Mouse (Mus musculus) spleen, adult 18-20 months (tissue): ENCODE data around the gene Casz1.

Experiments used
- DNase-seq, 2 experiments: peaks; one replicate each; pipeline ENCODE4 v3.0.0; 2022; ENCODE audit warnings: mixed read lengths in 2 of 2

The Casz1 gene

GRCm38 (mm10) chr4:148978221-148978855 is 174.1 kb downstream of the Casz1 start:
- no peak for DNase-seq

GRCm38 (mm10) chr4:148978926-148979325 is 174.7 kb downstream of the Casz1 start:
- DNase-seq, result no peak

DNA sequence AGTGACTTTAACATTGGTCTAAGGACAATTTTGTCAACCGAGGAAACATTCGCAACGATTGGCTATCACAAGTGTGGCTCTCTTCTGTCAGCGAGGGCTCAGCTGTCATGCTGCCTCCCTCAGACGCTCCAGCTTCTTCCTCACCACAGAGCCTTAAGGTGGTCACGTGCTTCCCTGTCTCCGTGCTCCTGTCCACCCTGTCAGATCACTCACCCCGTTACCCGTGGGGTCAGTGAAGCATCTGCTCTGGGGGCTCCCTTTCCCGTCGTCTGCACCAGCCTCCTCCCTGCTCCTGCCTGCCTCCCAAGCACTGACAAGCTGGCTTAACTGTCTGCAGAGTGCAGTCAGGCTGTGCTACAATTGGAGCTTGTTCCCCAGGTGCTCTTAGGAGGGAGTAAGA is 175.6 kb downstream of the Casz1 start:
- DNase-seq, result no peak

- no peak for DNase-seq
Observed at GRCm38 (mm10) chr4:148982274-148982673, 178.0 kb downstream of the Casz1 start.

DNA sequence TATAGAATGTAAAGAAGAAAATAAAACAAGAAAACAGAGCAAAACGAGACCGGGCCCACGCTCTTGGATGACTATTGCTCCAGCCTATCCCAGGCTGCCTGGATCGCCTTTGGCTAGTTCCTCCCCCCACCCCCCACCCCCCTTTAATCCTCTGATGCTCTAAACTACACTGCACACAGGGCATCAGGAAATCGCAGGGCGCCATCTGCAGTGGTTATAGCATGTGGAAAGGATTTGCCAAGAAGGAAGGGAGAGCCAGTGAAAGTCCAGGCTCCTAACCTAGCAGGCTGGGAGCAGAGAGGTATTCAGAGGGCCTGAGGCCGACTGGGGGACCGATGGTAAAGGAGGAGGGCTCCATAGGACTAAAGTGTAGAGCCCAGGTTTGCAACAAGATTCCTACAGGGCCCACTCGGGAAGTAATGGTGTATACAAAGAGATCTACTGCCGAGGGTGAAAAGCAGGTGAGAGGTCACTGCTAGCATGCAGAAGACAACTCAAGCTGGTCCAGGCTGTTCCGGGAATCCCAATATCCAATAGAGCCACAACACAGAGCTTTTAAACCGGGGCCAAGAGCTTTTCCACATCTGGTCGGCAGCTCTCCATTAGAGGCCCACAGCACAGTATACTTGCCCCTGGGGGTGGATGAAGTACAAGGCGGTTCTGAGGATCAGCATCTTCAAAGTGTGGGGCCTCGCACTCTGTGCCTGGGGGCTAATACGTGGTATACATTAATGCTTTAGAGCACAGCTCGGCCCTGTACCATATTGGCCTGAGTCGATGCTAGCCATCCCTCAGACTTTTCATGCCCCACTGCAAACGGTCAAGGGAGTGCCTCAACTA is 180.7 kb downstream of the Casz1 start:
- DNase-seq, result no peak

DNA sequence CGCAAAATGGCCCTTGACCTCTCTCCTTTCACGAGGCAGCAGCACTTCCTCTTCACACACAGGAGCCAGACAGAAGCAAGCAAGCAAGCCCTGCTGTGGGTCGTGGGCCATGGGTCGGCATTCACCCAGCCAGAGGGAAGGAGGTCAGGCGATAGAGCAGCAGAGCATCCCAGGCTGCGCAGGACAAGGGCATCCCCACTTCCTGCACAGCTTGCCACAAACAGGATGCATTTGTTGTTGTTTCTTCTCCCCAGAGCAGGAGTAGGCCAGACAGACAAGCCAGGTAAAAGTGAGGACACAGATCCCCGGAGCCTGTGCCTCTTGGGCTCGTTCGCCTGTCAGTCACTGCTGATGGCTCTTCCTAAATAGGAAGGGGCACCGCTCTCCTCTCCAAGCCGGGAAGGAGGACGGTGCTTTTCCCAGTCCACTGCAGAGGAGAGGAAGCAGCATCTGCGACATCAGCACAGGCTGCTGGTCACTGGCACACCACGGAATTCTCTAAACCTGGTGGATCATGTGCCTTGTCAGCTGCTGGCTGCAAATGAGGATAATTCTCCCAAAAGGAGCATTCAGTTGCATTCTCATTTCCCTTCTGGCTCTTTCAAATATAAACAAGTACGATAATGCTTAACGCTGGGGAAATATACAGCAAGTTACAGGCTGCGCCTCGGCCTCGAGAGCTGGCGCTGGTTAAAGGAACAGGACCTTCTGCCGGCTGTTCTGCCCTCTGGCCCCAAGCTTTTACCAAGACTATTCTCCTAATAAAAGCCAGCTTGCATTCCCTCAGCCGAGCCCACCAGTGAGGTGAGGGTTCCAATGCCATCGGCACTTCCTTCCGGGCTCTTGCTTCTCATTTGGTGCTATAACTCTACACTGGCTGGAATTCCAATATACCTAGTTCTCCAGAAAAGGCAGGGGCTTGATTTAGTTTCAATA is 181.6 kb downstream of the Casz1 start:
- DNase-seq, result no peak

DNA sequence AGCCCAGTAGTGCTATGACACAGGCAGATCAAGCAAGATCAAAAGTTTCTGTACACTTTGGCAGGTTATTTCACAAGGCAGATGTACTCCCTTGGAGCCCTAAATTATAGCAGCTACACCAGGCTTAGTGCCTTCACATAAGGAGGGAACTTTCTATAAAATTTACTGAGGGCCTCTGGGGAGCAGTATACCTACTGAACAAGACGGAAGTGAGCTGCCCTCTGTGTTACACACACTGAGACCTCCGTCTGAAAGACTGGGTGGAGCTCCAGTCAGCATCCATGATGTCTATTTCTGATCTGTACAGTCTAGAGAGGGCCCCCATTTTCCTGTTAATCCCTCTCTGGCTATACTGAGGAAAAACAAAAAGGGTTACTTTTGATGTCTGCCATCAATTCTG is 185.8 kb downstream of the Casz1 start:
- DNase-seq, result no peak

DNA sequence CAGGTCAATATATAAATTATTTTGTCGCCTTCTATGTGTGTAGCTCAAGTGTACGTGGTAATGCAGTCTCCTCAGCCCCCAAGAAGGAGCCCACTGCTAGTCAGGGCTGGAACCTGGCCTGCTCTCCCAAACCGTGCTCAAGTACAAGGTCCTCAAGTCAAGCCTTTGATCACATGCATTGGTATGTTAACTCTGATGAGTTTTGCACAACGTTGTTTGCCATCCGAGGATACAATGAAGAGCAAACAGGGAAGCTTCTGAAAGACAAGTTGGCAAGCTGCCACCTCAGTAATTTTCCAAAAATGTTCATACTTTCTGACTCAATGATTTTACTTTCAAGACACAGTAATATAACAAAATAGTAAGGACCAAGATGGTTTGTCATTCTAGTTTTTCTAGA is 189.7 kb downstream of the Casz1 start:
- DNase-seq, result no peak

DNA sequence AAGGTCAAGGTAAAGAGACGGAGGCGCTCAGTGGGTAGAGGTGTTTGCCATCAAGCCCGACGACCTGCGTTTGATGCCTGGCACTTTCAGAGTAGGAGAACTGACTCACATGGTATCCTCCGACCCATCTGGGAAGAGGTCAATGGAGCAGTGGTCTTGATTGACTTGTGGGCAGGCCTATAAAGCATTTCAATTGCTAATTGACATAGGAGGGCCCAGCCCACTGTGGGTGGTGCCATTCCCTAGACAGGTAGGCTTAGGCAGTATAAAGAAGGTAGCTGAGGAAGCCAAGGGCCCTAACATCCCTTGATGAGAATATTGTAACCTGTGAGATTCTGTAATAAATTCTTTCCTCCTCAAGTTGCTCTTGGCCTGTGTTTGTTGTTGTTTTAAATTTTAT is 196.5 kb downstream of the Casz1 start:
- no peak for DNase-seq

GRCm38 (mm10) chr4:149001515-149001914 is 197.3 kb downstream of the Casz1 start:
- DNase-seq, result no peak

DNA sequence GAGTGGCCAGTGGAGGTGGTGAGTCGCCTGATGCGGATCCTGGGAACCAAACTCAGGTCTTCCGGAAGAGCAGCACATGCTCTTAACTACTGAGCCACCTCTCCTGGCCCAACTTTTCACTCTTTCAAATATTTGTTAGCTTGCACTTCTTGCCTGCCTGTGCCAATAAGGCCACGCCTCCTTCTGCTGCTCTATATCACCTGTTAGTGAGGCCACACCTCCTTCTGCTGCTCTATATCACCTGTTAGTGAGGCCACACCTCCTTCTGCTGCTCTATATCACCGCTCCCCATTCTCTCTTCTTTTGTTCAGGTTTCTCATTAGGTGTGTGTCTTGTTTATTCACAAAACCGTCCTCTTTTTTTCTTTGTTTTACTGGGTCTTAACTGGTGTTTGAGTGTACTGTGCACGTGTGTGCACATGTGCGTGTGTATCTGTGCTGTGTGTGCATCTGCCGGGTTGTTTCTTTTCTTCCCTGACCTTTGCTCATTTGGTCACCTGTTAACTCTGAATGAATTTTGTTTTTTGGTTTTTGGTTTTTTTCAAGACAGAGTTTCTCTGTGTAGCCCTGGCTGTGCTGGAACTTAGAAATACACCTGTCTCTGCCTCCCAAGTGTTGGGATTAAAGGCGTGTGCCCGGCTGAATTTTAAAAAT is 198.3 kb downstream of the Casz1 start:
- DNase-seq, result no peak
